Mouse (Mus musculus) megakaryocyte, embryonic 14.5 days (primary cell): Measurements from ENCODE around the gene Omd. TPM values are rescaled to one million over a fixed set of nuclear protein-coding genes. Genes with fewer than 3 reads are reported as not detected.
A peak's percentile ranks its signal among the peaks of the same experiment; 100 is the strongest.

ENCODE experiments used
- H3K27me3 ChIP-seq: replicated peaks from 2 replicates; pipeline ENCODE3; 2012; ENCODE audit warnings: inconsistent platforms
- H3K36me3 ChIP-seq: replicated peaks from 2 replicates; pipeline ENCODE3; 2012; ENCODE audit warnings: low read length, inconsistent platforms, mixed read lengths
- H3K4me1 ChIP-seq: 2 replicates; pipeline ENCODE4 v1.6.1; 2012; ENCODE audit warnings: inconsistent platforms
- H3K4me3 ChIP-seq: replicated peaks from 2 replicates; pipeline ENCODE3; 2012; ENCODE audit warnings: moderate library complexity, mild to moderate bottlenecking, inconsistent platforms
- H3K9me3 ChIP-seq: 2 replicates; pipeline ENCODE4 v1.6.1; 2012; ENCODE audit warnings: inconsistent platforms
- FLI1 ChIP-seq: IDR thresholded peaks from 2 replicates; pipeline ENCODE4 v1.6.1; 2012; ENCODE audit warnings: low read length, inconsistent platforms, mixed read lengths
- GATA1 ChIP-seq: IDR thresholded peaks from 3 replicates; pipeline ENCODE4 v1.6.1; 2012; ENCODE audit warnings: mixed read lengths, low read length, inconsistent platforms, borderline replicate concordance
- polyA plus RNA-seq: library from polyadenylated mRNA; stranded (reverse); fragments of >175 nt; gene quantifications from 2 replicates; pipeline ENCODE4 v1.2.3, GENCODE M21; 2012; ENCODE audit warnings: low replicate concordance; ENCODE audit not compliant: insufficient read depth

Omd gene
- polyA plus RNA-seq: not detected in 2 replicates

DNA sequence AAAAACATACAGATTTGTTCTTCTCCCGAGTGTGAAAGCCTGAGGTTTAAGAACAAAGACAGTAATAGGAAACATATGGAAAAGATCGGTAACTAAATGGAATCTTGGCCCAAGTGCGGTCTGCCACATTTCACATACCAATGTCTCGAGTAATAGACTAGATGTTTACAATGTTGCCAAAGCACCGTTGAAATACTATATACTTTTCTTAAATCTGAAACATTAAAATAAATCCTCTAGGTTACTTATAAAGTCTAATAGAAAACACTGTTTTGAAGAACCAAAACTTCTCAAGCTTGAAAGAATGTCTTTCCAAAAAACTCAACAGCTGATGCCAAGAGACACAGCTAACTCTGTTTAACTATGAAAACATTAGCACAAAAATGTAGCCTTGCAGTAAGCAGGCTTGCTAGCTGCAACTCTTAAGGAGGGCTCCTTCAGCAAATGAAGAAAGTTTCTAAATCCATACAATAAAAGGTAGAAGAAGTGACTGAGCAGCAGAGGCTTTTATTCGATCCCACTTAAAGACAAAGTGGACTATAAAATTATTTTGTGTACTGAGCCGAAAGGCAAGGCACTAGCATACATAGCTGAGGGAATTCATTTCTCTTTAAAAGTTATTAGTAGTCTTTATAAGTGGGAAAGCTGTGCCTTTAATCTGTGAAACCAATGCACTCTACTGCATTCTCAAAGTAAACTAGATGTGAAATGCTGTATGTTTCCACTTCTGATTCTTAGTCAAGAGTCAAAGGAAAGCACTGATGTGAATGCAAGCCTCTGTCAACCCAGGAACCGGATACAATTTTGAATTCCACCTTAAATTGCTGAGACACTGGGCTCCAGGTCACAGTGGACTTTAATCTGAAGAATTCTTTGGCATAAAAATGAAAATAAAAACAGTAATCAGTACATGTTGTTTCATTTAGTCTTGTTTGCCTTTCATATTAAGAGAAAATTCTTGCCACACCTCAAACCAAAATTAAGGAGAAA, at the start of gene Omd:
Gene Omd, plus strand, starts transcription at position 922 of the 990 bp plus-strand sequence.
- H3K4me1 ChIP-seq: peaks cover 33% of the 10 kb centered on the region
- H3K4me3 ChIP-seq: no peak within 1 kb of the TSS
- H3K36me3 ChIP-seq: no peaks in the 10 kb centered on the region
- no peaks in the 10 kb centered on the region for H3K9me3 ChIP-seq
- TF ChIP-seq GATA1: no peak
- TF ChIP-seq FLI1: no peak
- H3K27me3 ChIP-seq: no peaks in the 10 kb centered on the region

- no peak overlapping the region for H3K4me3 ChIP-seq
- no peaks in the 10 kb centered on the region for H3K27me3 ChIP-seq
- H3K9me3 ChIP-seq: no peaks in the 10 kb centered on the region
- no peaks in the 10 kb centered on the region for H3K36me3 ChIP-seq
- TF ChIP-seq FLI1 (no peak), GATA1 (no peak)
- H3K4me1 ChIP-seq: no peaks in the 10 kb centered on the region
These were observed 45.3 kb upstream of the Omd start for GRCm38 (mm10) chr13:49536946-49537345.

DNA sequence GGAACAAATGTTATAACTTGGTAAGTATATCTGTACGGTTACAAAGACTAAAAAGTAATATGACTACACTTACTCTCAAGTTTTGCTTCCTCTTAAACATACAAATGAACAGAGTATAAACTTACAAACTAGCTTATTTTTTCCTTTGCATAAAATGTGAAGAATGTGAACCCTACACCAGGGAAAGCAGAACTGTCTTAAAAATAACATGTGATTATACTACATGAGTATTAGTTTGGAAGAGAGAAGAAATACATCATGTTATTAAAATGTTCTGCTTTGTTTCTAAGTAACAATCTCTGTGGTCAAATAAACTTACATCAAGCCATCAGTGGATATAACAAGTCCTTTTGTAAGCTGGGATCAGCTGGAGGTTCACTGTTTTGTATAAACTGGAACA, 43.6 kb upstream of the Omd start:
- no peak for TF ChIP-seq FLI1
- TF ChIP-seq GATA1: no peak
- Histone ChIP-seq H3K9me3 (no peaks in the 10 kb centered on the region), H3K4me1 (no peaks in the 10 kb centered on the region)

DNA sequence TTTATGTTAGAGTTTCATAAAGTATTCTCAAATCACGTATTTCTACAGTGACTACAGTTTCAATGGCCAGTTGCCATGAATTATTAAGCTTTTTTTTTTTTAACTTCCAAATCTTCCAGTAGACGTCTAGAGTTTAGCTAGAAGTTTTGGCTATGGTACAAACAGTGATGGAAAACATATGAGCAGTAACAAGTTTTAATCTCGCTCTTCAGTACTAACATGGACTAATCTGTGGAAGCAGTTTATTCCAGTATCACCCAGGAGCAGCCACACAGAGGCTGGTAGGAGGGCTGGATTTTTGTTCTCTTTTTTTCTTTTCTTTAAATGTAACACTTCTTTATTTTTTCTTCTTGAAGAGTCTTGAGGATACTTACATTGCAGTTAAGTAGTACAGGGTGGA, 38.0 kb upstream of the Omd start, which contains the start of gene Aspn:
Gene Aspn, plus strand, starts transcription at position 165 of the 400 bp plus-strand sequence.
- Histone ChIP-seq H3K9me3 (no peaks in the 10 kb centered on the region), H3K27me3 (no peaks in the 10 kb centered on the region), H3K4me1 (peaks cover 17% of the 10 kb centered on the region), H3K4me3 (no peak within 1 kb of the TSS), H3K36me3 (no peaks in the 10 kb centered on the region)
- no peak for TF ChIP-seq GATA1
- TF ChIP-seq FLI1: no peak

More for the DNA sequence above, 43.6 kb upstream of the Omd start:
- H3K4me3 ChIP-seq: no peak overlapping the region
- H3K36me3 ChIP-seq: no peaks in the 10 kb centered on the region
- no peaks in the 10 kb centered on the region for H3K27me3 ChIP-seq

DNA sequence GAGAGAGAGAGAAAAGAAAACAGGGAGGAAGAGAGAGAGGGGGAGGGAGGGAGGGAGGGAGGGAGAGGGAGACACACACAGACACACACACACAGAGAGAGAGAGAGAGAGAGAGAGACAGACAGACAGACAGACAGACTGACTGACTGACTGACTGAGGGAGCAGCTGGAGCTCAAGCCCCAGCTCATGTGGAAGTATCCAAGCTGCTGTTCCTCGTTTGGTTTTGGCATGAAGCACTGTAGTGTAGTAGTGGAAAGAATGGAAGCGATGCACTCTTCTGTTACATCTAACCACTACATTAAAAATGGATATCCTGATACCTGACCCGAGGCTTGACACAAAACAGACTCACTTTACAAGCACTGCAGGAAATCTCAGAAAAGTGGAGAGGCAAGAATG, 36.6 kb upstream of the Omd start:
- Histone ChIP-seq H3K27me3 (no peaks in the 10 kb centered on the region), H3K9me3 (no peaks in the 10 kb centered on the region), H3K4me3 (no peak overlapping the region), H3K36me3 (no peaks in the 10 kb centered on the region), H3K4me1 (peaks cover 21% of the 10 kb centered on the region)
- no peak for TF ChIP-seq FLI1
- TF ChIP-seq GATA1: no peak

- Histone ChIP-seq H3K27me3 (no peaks in the 10 kb centered on the region), H3K4me3 (no peak overlapping the region), H3K9me3 (no peaks in the 10 kb centered on the region), H3K36me3 (no peaks in the 10 kb centered on the region), H3K4me1 (peaks cover 22% of the 10 kb centered on the region)
- TF ChIP-seq FLI1: no peak
- TF ChIP-seq GATA1: no peak
These were observed 35.7 kb upstream of the Omd start for GRCm38 (mm10) chr13:49546517-49546916.

- Histone ChIP-seq H3K36me3 (no peaks in the 10 kb centered on the region), H3K27me3 (no peaks in the 10 kb centered on the region), H3K4me1 (peaks cover 32% of the 10 kb centered on the region), H3K9me3 (no peaks in the 10 kb centered on the region), H3K4me3 (no peak overlapping the region)
- TF ChIP-seq GATA1 (no peak), FLI1 (no peak)
These were observed 34.6 kb upstream of the Omd start for GRCm38 (mm10) chr13:49547563-49548150.

- no peaks in the 10 kb centered on the region for H3K9me3 ChIP-seq
- no peaks in the 10 kb centered on the region for H3K36me3 ChIP-seq
- no peak for TF ChIP-seq GATA1
- TF ChIP-seq FLI1: no peak
- peaks cover 37% of the 10 kb centered on the region for H3K4me1 ChIP-seq
- no peaks in the 10 kb centered on the region for H3K27me3 ChIP-seq
- H3K4me3 ChIP-seq: no peak overlapping the region
These were observed 32.6 kb upstream of the Omd start for GRCm38 (mm10) chr13:49549616-49550015.

- peaks cover 40% of the 10 kb centered on the region for H3K4me1 ChIP-seq
- no peak for TF ChIP-seq FLI1
- TF ChIP-seq GATA1: no peak
- no peak overlapping the region for H3K4me3 ChIP-seq
These were observed 27.7 kb upstream of the Omd start for GRCm38 (mm10) chr13:49554519-49554918.

GRCm38 (mm10) chr13:49556203-49556602, 26.1 kb upstream of the Omd start:
- Histone ChIP-seq H3K27me3 (no peaks in the 10 kb centered on the region), H3K9me3 (no peaks in the 10 kb centered on the region), H3K4me3 (peak overlapping the region; percentile 10), H3K4me1 (peaks cover 53% of the 10 kb centered on the region), H3K36me3 (no peaks in the 10 kb centered on the region)
- TF ChIP-seq FLI1: no peak
- TF ChIP-seq GATA1: no peak

More at GRCm38 (mm10) chr13:49554519-49554918, 27.7 kb upstream of the Omd start:
- Histone ChIP-seq H3K9me3 (no peaks in the 10 kb centered on the region), H3K27me3 (no peaks in the 10 kb centered on the region), H3K36me3 (no peaks in the 10 kb centered on the region)
